Mouse (Mus musculus): Measurements from ENCODE around the gene Sptbn2. TPM values are rescaled to one million over a fixed set of nuclear protein-coding genes. Genes with fewer than 3 reads are reported as not detected.

Gene Sptbn2
- total RNA-seq, 2 experiments from 2014 or later = 0.96 to 1.1 TPM

GRCm38 (mm10) chr19:4782891-4783290, 71.9 kb downstream of the Sptbn2 start:
- DNase-seq = no peak

GRCm38 (mm10) chr19:4785206-4785605, 74.2 kb downstream of the Sptbn2 start:
- no peak for DNase-seq

GRCm38 (mm10) chr19:4786313-4786712, 75.3 kb downstream of the Sptbn2 start:
- no peak for DNase-seq

- DNase-seq = no peak
Measured at GRCm38 (mm10) chr19:4793281-4793830, 82.4 kb downstream of the Sptbn2 start.

GRCm38 (mm10) chr19:4793831-4794422, 83.0 kb downstream of the Sptbn2 start, which contains the start of gene Rbm4:
Gene Rbm4 (minus strand): TSS chr19:4793901.
- peak; percentile 89 for DNase-seq

GRCm38 (mm10) chr19:4795929-4796328, 85.0 kb downstream of the Sptbn2 start:
- no peak for DNase-seq

- DNase-seq = no peak
Measured at GRCm38 (mm10) chr19:4797846-4798245, 86.9 kb downstream of the Sptbn2 start.

- no peak for DNase-seq
Measured at GRCm38 (mm10) chr19:4799083-4799482, 88.1 kb downstream of the Sptbn2 start.

Other genes starting within 250 kb of the Sptbn2 start
- gene Syt12, start 233.7 kb upstream of the Sptbn2 start, total RNA-seq (2021) = 1 to 10 TPM; 1.2 to 1.7 TPM
- not detected for gene 2010003K11Rik, start 212.6 kb upstream of the Sptbn2 start, total RNA-seq (2021)
- gene Pcx, start 200.7 kb upstream of the Sptbn2 start, total RNA-seq (2021) = 10 to 100 TPM; 12.7 to 18.1 TPM
- 1 to 10 TPM; 5.1 to 7.1 TPM for gene Lrfn4, start 95.5 kb upstream of the Sptbn2 start, total RNA-seq (2021)
- gene Rce1, start 85.5 kb upstream of the Sptbn2 start, total RNA-seq (2021) = 10 to 100 TPM in 1 of 2 experiments, 1 to 10 TPM in 1; 8.8 to 10.1 TPM
- gene Gm960, start 12.5 kb upstream of the Sptbn2 start, total RNA-seq (2021) = 1 to 10 TPM in 1 of 2 experiments, under 1 TPM in 1; 0.20 to 1.0 TPM
- gene Rbm4b, start 45.3 kb downstream of the Sptbn2 start, total RNA-seq (2021) = 1 to 10 TPM; 2.5 to 4.6 TPM
- 10 to 100 TPM; 44.8 to 46.5 TPM for gene Rbm4, start 82.7 kb downstream of the Sptbn2 start, total RNA-seq (2021)
- gene Gm21992, start 100.4 kb downstream of the Sptbn2 start, total RNA-seq (2021) = 10 to 100 TPM; 10.9 to 11.6 TPM
- gene Rbm14, start 100.5 kb downstream of the Sptbn2 start, total RNA-seq (2021) = 10 to 100 TPM; 18.6 to 22.5 TPM
- gene Ccs, start 128.2 kb downstream of the Sptbn2 start, total RNA-seq (2021) = 10 to 100 TPM; 31.4 to 33.1 TPM
- not detected for gene Ccdc87, start 128.2 kb downstream of the Sptbn2 start, total RNA-seq (2021)
- 10 to 100 TPM; 32.9 to 35.6 TPM for gene Ctsf, start 144.0 kb downstream of the Sptbn2 start, total RNA-seq (2021)
- gene Actn3, start 166.7 kb downstream of the Sptbn2 start, total RNA-seq (2021) = 1,000 to 10,000 TPM; 4,231 to 4,587 TPM
- 1 to 10 TPM; 4.5 to 5.3 TPM for gene Zdhhc24, start 167.5 kb downstream of the Sptbn2 start, total RNA-seq (2021)
- gene Bbs1, start 195.5 kb downstream of the Sptbn2 start, total RNA-seq (2021) = 1 to 10 TPM; 1.9 to 2.9 TPM
- 10 to 100 TPM; 32.1 to 33.8 TPM for gene Dpp3, start 217.1 kb downstream of the Sptbn2 start, total RNA-seq (2021)
- 1 to 10 TPM in 1 of 2 experiments, under 1 TPM in 1; 0.68 to 1.4 TPM for gene Peli3, start 232.0 kb downstream of the Sptbn2 start, total RNA-seq (2021)

All from gastrocnemius, postnatal 10 days (tissue).